Mouse (Mus musculus) embryonic fibroblast, embryonic 13.5 days (primary cell): Measurements from ENCODE around the gene Mfsd4a. TPM values are rescaled to one million over a fixed set of nuclear protein-coding genes. Genes with fewer than 3 reads are reported as not detected.

Experiments
- H3K27ac ChIP-seq: 2 replicates; pipeline ENCODE4 v1.5.1; 2012; ENCODE audit warnings: low read length, control low read depth, inconsistent platforms; ENCODE audit not compliant: insufficient read depth
- H3K4me1 ChIP-seq: 2 replicates; pipeline ENCODE4 v1.6.1; 2011; ENCODE audit warnings: low read length; ENCODE audit not compliant: control insufficient read depth, insufficient read depth
- H3K4me3 ChIP-seq: 2 replicates; pipeline ENCODE4 v1.5.1; 2011; ENCODE audit warnings: mild to moderate bottlenecking, control low read depth, low read length; ENCODE audit not compliant: insufficient read depth
- CTCF ChIP-seq: IDR thresholded peaks from 2 replicates; pipeline ENCODE4 v1.5.1; 2011; ENCODE audit warnings: mild to moderate bottlenecking, control low read depth, low read length, moderate library complexity, borderline replicate concordance; ENCODE audit not compliant: insufficient read depth
- POLR2A ChIP-seq: IDR thresholded peaks from 2 replicates; pipeline ENCODE4 v1.6.1; 2011; ENCODE audit warnings: low read depth, mild to moderate bottlenecking, control low read depth, low read length, moderate library complexity
- polyA plus RNA-seq: library from polyadenylated mRNA; stranded (reverse); fragments of >200 nt; gene quantifications from 2 replicates; pipeline ENCODE4 v1.2.4, GENCODE M21; 2011; ENCODE audit warnings: low read depth; ENCODE audit not compliant: missing spikeins, insufficient read length

The Mfsd4a gene
- polyA plus RNA-seq, 1 experiment = 0.67 TPM

DNA sequence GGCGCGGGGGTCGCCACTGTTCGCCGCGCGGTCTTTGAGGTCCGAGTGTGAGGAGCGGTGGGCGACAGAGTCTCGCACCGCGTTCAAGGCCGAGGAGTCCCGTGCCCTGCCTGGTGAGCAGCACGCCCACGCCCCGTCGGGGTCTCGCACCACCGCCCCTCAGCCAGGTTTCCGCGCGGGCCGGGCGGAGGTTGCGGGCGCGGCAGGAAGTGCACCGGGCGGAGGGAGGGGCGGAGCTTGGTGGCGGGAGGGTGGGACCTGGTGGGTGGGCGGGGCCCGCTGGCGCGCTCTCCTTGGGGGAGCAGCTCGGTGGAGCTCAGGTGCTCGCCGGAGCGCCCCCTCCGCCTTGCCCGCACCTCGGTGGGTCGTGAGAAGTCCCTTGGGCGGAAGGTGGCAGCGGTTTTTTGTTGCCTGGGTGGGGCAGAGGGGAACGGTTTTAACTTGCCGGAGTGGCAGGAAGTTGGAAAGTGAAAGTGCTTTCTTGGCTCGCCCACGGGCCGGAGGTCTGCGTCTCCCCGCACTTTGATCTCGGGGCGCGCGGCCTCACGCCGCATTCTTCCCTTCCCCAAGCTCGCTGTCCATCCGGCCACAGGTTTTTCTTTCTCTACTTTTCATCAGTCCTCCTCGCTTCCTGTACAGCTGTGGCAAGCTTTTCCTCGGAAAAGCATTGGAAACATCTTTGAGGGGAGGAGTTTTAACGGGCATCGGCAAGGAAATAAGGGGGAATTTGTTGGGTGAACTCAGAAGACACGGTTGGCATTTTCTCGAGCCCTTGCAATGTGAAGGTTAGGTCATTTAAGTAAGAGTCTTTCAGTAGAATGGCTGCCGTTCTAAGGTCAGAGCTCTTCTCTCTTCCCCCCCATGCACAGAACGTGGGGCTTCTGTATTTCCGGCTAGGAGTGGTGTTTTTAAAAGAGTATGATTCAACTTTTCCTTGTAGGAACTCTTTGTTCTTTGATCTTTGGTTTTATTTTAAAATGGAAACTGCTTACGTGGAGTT is 59.7 kb downstream of the Mfsd4a start:
- TF ChIP-seq CTCF (no peak), POLR2A (peak; percentile 72)
- peaks cover 21% of the 10 kb centered on the region for H3K4me1 ChIP-seq
- peak overlapping the region; percentile 94 for H3K4me3 ChIP-seq
- H3K27ac ChIP-seq = peak overlapping the region; percentile 96

DNA sequence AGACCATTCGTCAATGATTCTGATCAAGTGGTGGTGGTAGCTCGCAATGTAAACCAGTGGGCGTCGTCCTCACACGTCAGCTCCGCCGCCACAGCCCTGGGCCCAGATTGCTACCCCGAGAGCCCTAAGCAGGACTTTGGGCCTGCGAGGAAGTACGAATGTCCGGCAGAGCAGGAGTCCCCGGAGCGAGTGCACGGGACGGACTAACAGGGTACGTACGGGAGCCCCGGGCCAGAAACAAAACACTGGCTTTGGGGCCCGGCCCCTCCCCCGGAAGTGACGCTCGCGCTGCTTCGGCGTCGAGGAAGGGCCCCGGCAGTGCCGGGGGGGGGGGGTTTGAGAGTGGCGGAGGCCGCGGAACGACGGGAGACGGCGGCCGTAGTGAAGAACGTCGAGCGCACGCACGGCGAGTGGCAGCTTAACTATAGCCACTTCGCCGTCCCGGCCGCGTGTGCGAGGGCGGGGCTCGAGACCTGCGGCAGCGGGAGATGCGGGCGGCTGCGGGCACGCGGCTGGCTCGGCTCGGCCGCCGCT is 60.5 kb downstream of the Mfsd4a start, which contains the start of gene Elk4:
Gene Elk4, plus strand, starts transcription at position 326 of the 534 bp plus-strand sequence.
- peaks cover 21% of the 10 kb centered on the region for H3K4me1 ChIP-seq
- peak within 1 kb of the TSS; percentile 96 for H3K27ac ChIP-seq
- TF ChIP-seq POLR2A (peak; percentile 91), CTCF (no peak)

DNA sequence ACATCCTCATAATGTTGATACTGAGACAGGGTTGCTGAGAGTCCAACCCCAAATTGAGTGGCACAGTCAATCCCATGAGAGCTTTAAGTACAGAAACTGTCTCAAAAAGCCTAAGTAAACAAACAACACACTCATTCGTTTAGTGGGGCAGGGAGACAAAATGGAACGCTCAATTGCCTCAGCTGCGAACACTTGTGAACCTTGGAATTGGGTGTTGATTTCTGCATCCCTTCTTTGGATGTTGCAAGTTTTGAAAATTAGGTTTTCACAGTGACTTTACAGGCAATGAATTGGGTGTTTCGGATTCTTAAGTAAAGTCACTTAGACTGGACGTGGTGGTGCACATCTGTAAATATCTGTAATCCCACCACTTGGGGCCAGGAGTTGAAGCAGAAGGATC is 61.1 kb downstream of the Mfsd4a start:
- Histone ChIP-seq H3K4me3 (peak overlapping the region; percentile 34), H3K4me1 (peaks cover 21% of the 10 kb centered on the region), H3K27ac (peak overlapping the region; percentile 96)
- TF ChIP-seq CTCF (no peak), POLR2A (peak; percentile 46; the same call in 1 of the 2 replicates)

More for the DNA sequence above, 60.5 kb downstream of the Mfsd4a start, which contains the start of gene Elk4:
- H3K4me3 ChIP-seq = peak within 1 kb of the TSS; percentile 94

DNA sequence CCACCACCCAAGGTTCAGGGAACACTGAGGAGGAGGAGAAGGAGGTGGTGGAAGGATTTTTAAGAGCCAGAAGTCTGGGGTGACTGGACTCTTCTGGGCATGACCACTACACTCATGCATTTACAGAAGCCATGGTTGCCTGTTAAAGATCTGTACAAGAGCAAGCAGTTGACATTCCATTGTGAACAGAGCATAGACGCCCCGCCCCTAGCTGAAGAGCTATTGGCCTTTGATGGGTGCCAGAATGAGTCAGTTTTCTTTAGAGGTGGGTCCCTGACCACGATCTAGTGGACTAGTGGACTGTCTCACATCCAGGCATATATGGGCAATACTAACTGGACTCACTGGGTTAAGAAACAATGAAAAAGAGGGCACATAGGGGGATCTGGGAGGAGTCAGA is 61.8 kb downstream of the Mfsd4a start:
- TF ChIP-seq CTCF (no peak), POLR2A (no peak; the same call in 1 of the 2 replicates)
- peaks cover 21% of the 10 kb centered on the region for H3K4me1 ChIP-seq
- H3K27ac ChIP-seq = peak overlapping the region; percentile 83
- H3K4me3 ChIP-seq = no peak overlapping the region

DNA sequence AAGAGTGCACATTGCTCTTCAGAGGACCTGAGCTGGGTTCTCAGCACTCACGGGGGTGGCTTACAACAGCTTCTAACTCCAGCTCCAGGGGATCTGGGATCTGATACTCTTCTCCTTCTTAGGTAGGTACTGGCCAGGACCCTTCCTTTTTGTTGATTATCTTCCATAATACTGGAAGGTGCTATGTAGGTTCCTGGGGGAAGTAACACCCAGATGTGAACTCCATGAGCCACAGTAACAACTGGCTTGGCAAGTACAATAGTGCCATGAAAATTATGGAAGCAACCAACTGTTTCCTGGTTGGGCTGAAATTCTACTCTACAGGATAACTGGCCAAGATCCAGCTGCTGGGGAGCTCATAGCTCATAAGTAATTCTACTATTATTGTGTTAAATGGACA is 62.4 kb downstream of the Mfsd4a start:
- peaks cover 21% of the 10 kb centered on the region for H3K4me1 ChIP-seq

DNA sequence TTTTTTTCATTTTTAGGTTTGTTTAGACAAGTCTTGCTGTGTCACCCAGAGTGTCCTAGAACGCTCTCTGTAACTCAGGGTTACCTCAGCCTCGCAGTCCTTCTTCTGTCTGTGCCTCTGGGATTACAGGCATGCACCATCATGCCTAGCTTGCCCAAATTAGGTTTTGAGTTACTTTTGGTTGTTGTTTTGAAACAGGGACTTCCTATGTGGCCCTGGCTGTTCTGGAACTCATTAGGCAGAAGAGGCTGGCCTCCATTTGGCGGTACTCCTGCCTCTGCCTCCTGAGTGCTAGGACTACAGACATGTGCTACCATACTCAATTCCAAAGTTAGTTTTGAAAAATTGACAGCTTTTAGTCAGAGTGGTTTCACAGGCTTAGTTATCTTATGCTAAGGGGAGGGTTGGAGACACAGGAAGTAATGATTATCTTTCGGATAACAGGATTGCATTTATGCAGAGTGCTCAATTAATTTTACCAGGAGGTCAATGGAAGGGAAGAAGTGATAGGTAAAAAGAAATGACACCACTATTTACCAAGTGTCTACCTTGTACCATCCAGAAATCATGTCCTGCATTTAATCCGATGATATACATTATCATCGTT is 63.2 kb downstream of the Mfsd4a start:
- TF ChIP-seq POLR2A (no peak), CTCF (no peak)
- Histone ChIP-seq H3K4me3 (no peak overlapping the region), H3K4me1 (peaks cover 21% of the 10 kb centered on the region), H3K27ac (no peak overlapping the region)

More for the DNA sequence above, 62.4 kb downstream of the Mfsd4a start:
- Histone ChIP-seq H3K4me3 (no peak overlapping the region), H3K27ac (peak overlapping the region; percentile 83)
- TF ChIP-seq POLR2A = no peak
- TF ChIP-seq CTCF = no peak

GRCm38 (mm10) chr1:132003817-132004216 is 64.0 kb downstream of the Mfsd4a start:
- H3K27ac ChIP-seq = no peak overlapping the region
- no peak overlapping the region for H3K4me3 ChIP-seq
- H3K4me1 ChIP-seq = peaks cover 19% of the 10 kb centered on the region; the same call in 1 of the 2 replicates
- TF ChIP-seq POLR2A = no peak
- no peak for TF ChIP-seq CTCF

- peaks cover 19% of the 10 kb centered on the region; the same call in 1 of the 2 replicates for H3K4me1 ChIP-seq
- no peak overlapping the region for H3K4me3 ChIP-seq
- TF ChIP-seq POLR2A = no peak
- no peak for TF ChIP-seq CTCF
- H3K27ac ChIP-seq = no peak overlapping the region; the same call in 1 of the 2 replicates
These were observed 64.8 kb downstream of the Mfsd4a start for GRCm38 (mm10) chr1:132003111-132003510.

GRCm38 (mm10) chr1:132001880-132002330 is 66.0 kb downstream of the Mfsd4a start:
- TF ChIP-seq POLR2A = no peak
- TF ChIP-seq CTCF = no peak
- peaks cover 19% of the 10 kb centered on the region; the same call in 1 of the 2 replicates for H3K4me1 ChIP-seq
- no peak overlapping the region for H3K27ac ChIP-seq
- H3K4me3 ChIP-seq = no peak overlapping the region

GRCm38 (mm10) chr1:132000506-132000905 is 67.4 kb downstream of the Mfsd4a start:
- H3K27ac ChIP-seq = no peak overlapping the region
- H3K4me1 ChIP-seq = peaks cover 8% of the 10 kb centered on the region; the same call in 1 of the 2 replicates
- H3K4me3 ChIP-seq = no peak overlapping the region
- TF ChIP-seq POLR2A (no peak), CTCF (no peak)
